Mouse (Mus musculus) left cerebral cortex, adult 18-20 months (tissue): ENCODE measurements around the gene Jazf1. TPM values are rescaled to one million over a fixed set of nuclear protein-coding genes. Genes with fewer than 3 reads are reported as not detected.

ENCODE experiments used
- DNase-seq, 2 experiments: peaks; one replicate each; pipeline ENCODE4 v3.0.0; 2021 to 2022; ENCODE audit warnings: low spot score in 2 of 2, mixed read lengths in 1 of 2
- total RNA-seq, 2 experiments: library from RNA; stranded (reverse); gene quantifications; 2 replicates each; pipeline ENCODE4 v1.2.3; 2021

Jazf1 gene
- total RNA-seq, 2 experiments from 2014 or later: 27.8 to 28.1 TPM

GRCm38 (mm10) chr6:52805237-52805856 lies 263.1 kb downstream of the Jazf1 start:
- DNase-seq: no peak

- no peak for DNase-seq
Measured at GRCm38 (mm10) chr6:52802181-52802580, 266.2 kb downstream of the Jazf1 start.

GRCm38 (mm10) chr6:52797252-52797800 lies 271.1 kb downstream of the Jazf1 start:
- no peak for DNase-seq

GRCm38 (mm10) chr6:52796691-52797090 lies 271.7 kb downstream of the Jazf1 start:
- DNase-seq: no peak

GRCm38 (mm10) chr6:52796035-52796598 lies 272.3 kb downstream of the Jazf1 start:
- DNase-seq: no peak

- no peak for DNase-seq
Measured at GRCm38 (mm10) chr6:52795029-52795841, 273.2 kb downstream of the Jazf1 start.

- no peak for DNase-seq
Measured at GRCm38 (mm10) chr6:52792455-52792854, 276.0 kb downstream of the Jazf1 start.

GRCm38 (mm10) chr6:52790781-52791180 lies 277.6 kb downstream of the Jazf1 start:
- DNase-seq: no peak

GRCm38 (mm10) chr6:52790316-52790715 lies 278.1 kb downstream of the Jazf1 start:
- no peak for DNase-seq

GRCm38 (mm10) chr6:52779546-52779945 lies 288.9 kb downstream of the Jazf1 start:
- DNase-seq: no peak

GRCm38 (mm10) chr6:52778523-52778922 lies 289.9 kb downstream of the Jazf1 start:
- no peak for DNase-seq

- DNase-seq: no peak
Measured at GRCm38 (mm10) chr6:52777034-52777433, 291.4 kb downstream of the Jazf1 start.

GRCm38 (mm10) chr6:52775956-52776355 lies 292.5 kb downstream of the Jazf1 start:
- no peak for DNase-seq

GRCm38 (mm10) chr6:52775350-52775749 lies 293.1 kb downstream of the Jazf1 start:
- DNase-seq: no peak

GRCm38 (mm10) chr6:52773132-52773531 lies 295.3 kb downstream of the Jazf1 start:
- no peak for DNase-seq

GRCm38 (mm10) chr6:52770789-52771188 lies 297.6 kb downstream of the Jazf1 start:
- DNase-seq: no peak

GRCm38 (mm10) chr6:52765206-52765605 lies 303.2 kb downstream of the Jazf1 start:
- DNase-seq: no peak

- DNase-seq: no peak
Measured at GRCm38 (mm10) chr6:52752832-52753231, 315.6 kb downstream of the Jazf1 start.

- DNase-seq: no peak
Measured at GRCm38 (mm10) chr6:52734630-52735029, 333.8 kb downstream of the Jazf1 start.

GRCm38 (mm10) chr6:52730338-52730737 lies 338.1 kb downstream of the Jazf1 start:
- DNase-seq: no peak

- peak; percentile 66 to 79 for DNase-seq
Measured at GRCm38 (mm10) chr6:52724805-52725439, 343.5 kb downstream of the Jazf1 start.
